Mouse (Mus musculus): ENCODE results near the gene Pm20d1.

DNA sequence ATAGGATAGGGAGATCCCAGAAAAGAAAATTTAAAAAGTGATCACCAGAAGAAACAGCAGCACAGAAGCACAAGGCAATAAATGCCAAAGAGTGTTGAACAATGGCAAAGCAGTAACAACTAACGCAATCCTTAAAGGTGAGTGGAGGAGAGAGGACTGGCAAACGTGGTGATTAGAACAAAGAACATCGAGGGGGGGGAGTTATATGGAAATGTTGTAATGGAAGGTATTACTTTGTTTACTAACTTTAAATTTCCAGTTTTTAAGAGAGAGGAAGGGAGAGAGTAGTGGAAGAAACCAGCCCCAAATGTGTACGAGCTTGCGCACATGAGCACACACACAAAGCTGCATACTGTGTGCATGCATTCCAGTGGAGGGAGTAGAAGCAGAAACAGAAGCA, 68.4 kb downstream of the Pm20d1 start:
- TF ChIP-seq EP300 (IDR thresholded peaks at IDR 0.05; ENCODE audit: insufficient read depth, low read depth, low read length) (no peak), POLR2A (IDR thresholded peaks at IDR 0.05; ENCODE audit: insufficient read depth, low read depth, low read length) (no peak), CTCF (IDR thresholded peaks at IDR 0.05) (no peak)

Data from heart, adult 2 months (tissue).